Mouse (Mus musculus) lung, postnatal 25 days (tissue): Measurements from ENCODE around the gene Cnot3.
A peak's percentile ranks its signal among the peaks of the same experiment; 100 is the strongest.
"Not testable (repeated sequence)": the region's sequence is repeated elsewhere in the genome, so short reads cannot be mapped to it uniquely, and the experiment has no call there.

ENCODE experiments used
- DNase-seq: peaks from one replicate; pipeline ENCODE4 v3.0.0; 2022; ENCODE audit warnings: low spot score

The Cnot3 gene

GRCm38 (mm10) chr7:3698471-3698870 lies 53.4 kb downstream of the Cnot3 start:
- DNase-seq, result no peak

- DNase-seq, result no peak
Measured at GRCm38 (mm10) chr7:3703148-3703878, 58.2 kb downstream of the Cnot3 start.

DNA sequence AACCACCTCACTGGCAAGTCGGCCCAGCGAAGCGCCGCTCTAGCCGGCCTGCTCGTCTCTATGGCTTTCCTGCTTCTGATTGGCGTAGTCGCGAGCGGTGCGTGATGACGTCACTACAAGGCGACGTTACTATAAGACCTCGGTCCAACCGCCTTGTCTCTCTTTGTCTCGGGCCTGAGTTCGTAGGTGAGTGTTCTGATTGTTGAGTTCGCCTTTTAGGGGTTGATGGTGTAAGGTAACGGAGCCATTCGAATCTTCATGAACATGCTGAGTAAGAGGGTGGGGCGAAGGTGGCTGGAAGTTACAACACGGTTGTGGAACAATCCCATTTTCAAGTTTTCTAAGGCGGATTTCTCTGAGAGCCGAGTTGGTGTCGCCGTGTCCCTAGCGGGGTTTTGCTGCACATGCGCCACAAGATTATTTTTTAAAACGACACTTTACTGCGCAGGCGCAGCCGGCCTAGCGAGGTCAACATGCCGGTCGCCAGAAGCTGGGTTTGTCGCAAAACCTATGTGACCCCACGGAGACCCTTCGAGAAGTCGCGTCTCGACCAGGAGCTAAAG lies 58.9 kb downstream of the Cnot3 start, which contains the start of gene Rps9:
TSS of gene Rps9 (plus strand) at position 115 of the 563 bp plus-strand sequence.
- peak; percentile 98 for DNase-seq

DNA sequence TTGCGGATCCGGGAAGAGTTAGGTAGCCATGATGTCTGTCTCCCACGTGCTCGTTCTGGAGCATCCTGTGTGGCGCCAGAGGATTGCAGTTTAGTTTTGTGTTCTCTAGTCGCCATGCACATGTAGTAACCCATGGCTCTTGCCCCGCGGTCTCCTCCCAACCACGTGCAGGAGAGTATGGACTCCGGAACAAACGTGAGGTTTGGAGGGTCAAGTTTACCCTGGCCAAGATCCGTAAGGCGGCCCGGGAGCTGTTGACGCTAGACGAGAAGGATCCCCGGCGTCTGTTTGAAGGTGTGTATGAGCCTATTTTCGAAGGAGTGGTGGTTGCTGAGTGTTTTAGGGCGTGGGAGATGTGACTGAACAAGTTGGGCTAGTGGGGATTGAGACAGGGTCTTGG lies 59.4 kb downstream of the Cnot3 start:
- no peak for DNase-seq

- DNase-seq, result not testable (repeated sequence)
Measured at GRCm38 (mm10) chr7:3705461-3705860, 60.4 kb downstream of the Cnot3 start.

GRCm38 (mm10) chr7:3705911-3706310 lies 60.8 kb downstream of the Cnot3 start:
- no peak for DNase-seq

GRCm38 (mm10) chr7:3706343-3706934 lies 61.4 kb downstream of the Cnot3 start:
- DNase-seq, result no peak

- DNase-seq, result peak; percentile 52
Measured at GRCm38 (mm10) chr7:3707027-3707426, 62.0 kb downstream of the Cnot3 start.

- no peak for DNase-seq
Measured at GRCm38 (mm10) chr7:3707568-3708413, 62.7 kb downstream of the Cnot3 start.

- DNase-seq, result not testable (repeated sequence)
Measured at GRCm38 (mm10) chr7:3708447-3708980, 63.4 kb downstream of the Cnot3 start.

DNA sequence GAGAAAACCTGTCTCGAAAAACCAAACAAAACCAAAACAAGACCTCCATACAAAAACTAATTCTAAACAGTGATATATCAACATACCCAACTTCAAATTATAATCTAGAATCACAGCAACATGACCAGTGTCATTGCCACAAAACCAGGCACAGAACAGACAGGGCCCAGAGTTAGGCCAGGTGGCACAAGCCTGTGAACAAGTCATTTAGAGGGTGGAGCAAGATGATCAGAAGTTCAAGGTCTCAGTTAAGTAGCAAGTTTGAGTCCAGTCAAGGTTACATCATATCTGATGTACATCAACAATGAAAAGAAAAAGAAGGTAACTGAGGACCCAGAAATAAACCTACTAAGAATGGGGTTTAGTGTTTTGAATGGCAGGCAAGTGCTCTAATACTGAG lies 63.9 kb downstream of the Cnot3 start:
- no peak for DNase-seq
